Mouse (Mus musculus): ENCODE measurements around the gene Dscam. TPM values are rescaled to one million over a fixed set of nuclear protein-coding genes. Genes with fewer than 3 reads are reported as not detected.

The Dscam gene
- polyA plus RNA-seq, 3 experiments from 2014 or later = 0.79 to 2.3 (median 1.0) TPM

DNA sequence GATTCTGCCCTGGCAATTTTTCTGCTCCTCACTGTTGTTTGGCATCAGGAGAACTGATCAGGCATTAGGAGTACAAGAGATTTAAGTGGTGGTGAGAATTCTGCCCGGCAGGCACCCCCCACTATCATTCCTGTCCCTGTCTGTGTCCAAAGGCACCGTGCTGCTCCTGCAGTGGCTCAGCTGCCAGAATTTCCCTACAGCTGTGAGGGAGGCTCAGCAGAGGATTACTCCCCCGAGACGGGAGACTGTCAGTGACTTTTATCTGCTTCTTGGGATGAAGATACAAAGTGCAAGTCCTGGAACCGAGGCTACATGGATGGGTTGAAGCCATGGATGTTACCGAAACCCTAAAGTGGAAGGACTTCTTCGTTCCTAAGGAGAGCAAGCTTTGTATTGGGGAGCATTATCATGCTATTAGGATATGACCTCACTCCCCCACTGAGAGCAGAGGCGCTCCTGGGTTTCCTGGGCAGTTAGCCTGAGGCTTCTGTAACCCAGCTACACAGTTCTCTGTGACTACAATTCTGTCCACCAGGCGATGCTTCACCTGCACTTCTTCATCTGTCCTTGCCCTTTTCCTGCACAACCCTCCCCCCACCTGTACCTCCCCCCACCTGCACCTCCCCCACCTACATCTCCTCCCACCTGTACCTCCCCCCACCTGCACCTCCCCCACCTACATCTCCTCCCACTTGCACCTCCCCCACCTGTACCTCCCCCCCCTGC, 412.8 kb downstream of the Dscam start:
- ATAC-seq = no peak

DNA sequence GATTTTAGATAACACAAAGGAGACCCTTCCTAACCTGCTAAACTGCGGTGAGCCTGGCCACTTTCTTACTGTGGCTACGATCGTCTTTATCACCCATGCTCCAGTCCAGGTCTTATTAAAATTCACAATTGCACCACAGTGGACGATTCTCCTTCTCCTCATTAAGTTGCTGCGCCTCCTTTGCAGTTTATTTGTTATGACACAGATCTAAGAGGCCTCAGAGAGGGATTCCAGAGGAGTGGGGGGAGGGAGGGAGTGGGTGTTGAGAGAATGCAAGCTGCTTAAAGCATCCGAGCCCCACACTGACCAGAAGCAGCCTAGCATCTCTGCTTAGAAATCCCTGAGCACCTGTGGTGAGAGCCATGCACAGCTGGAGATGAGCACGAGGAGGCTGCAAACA, 413.6 kb downstream of the Dscam start:
- no peak for ATAC-seq

GRCm38 (mm10) chr16:96754971-96755504, 415.5 kb downstream of the Dscam start:
- ATAC-seq = no peak

GRCm38 (mm10) chr16:96754381-96754780, 416.2 kb downstream of the Dscam start:
- no peak for ATAC-seq

- ATAC-seq = no peak
Observed at GRCm38 (mm10) chr16:96753781-96754173, 416.8 kb downstream of the Dscam start.

DNA sequence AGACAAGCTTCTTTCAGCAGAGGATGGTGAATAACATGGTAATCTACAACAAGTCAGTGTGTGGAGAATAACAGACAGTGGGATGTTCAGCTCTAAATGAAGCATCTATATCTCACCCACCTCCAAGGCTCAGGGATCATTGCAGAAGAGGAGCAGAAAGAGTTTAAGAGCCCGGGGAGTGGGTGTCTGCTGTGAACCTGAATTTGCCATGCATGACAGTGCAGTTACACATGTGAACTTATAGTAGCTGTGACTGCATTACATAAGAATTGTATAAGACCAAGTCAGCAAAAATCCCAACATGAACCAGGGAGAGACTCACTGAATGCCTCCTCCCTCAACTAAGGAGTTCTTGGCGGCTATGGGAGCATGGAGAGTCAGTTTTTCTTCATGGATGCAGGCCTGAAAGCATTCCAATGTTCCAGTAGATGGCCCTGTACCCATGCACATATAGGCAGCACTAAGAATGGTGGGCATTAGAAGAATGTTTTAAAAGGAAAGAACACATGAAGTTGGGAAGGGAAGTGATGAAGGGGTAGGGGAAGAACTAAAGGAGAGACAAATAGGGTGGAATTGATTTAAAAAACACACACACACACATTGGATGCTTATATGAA, 417.3 kb downstream of the Dscam start:
- no peak for ATAC-seq

DNA sequence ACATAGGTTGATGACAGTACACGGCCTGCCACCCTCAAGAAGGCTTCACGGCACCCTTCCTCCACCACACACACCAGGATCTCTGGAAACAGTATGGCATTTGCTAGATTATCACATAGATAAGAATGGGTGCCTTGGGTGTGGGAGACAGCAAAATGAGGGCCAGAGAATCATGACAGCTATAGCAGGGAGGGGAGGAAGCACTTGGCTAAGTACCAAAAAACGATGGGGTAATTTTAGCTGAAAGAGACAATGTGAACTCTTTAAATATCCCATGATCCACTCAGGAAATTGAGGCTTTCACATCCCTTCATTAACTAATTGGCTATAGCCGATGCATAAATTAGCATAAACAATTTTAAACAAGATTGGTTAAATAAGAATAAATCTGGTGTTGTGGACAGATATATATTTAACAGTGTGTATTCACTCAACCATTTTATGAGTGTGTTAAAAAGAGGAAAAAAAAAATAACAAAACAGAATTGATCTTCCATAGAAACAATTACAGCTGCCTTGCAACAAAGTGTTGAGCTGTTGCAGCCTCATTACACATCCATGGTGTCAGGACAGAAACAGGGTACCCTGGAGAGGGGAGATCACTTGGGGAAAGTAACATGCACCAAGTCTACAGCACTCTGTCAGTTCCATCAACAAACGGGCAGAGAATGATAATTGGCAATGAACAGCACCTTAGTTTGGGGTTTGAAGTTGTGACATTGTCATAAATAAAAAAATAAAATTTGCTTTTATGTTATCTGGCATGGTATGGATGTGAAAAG, 427.9 kb downstream of the Dscam start:
- ATAC-seq = no peak

DNA sequence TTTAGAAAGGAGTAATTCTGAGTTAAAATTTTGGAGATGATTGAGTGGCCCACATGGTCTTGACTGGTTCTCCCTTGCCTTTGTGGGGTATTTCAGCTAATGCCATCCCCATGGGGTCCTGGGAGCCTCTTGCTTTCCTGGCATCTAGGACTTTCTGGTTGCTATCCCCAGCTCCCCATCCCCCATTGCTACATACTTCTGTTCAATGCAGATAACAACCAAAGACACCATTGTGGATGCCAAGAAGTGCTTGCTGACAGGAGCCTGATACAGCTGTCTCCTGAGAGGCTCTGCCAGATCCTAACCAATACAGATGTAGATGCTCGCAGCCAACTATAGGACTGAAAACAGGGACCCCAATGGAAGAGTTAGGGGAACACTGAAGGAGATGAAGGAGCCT, 429.2 kb downstream of the Dscam start:
- ATAC-seq = no peak

GRCm38 (mm10) chr16:96740073-96741055, 430.2 kb downstream of the Dscam start:
- no peak for ATAC-seq

GRCm38 (mm10) chr16:96736501-96736900, 434.1 kb downstream of the Dscam start:
- ATAC-seq = no peak

DNA sequence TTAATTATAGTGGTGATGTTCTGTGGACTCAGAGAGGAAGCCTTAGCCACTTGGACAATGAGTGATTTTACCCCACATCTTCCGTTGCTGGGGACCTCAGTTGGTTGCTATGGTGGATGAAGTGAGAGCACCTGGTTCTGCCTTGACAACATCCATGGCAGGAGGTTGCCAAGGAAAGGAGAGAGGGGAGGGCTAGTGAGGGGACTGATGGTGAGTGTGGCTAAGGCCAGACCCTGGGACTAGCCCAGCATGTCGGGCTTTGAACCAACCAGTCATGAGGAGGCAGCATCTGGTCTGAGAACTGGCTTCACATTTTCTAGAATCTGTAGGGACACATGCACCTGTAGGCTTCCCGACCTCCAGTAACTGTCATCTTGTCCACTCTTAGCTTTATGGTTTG, 439.7 kb downstream of the Dscam start:
- no peak for ATAC-seq

DNA sequence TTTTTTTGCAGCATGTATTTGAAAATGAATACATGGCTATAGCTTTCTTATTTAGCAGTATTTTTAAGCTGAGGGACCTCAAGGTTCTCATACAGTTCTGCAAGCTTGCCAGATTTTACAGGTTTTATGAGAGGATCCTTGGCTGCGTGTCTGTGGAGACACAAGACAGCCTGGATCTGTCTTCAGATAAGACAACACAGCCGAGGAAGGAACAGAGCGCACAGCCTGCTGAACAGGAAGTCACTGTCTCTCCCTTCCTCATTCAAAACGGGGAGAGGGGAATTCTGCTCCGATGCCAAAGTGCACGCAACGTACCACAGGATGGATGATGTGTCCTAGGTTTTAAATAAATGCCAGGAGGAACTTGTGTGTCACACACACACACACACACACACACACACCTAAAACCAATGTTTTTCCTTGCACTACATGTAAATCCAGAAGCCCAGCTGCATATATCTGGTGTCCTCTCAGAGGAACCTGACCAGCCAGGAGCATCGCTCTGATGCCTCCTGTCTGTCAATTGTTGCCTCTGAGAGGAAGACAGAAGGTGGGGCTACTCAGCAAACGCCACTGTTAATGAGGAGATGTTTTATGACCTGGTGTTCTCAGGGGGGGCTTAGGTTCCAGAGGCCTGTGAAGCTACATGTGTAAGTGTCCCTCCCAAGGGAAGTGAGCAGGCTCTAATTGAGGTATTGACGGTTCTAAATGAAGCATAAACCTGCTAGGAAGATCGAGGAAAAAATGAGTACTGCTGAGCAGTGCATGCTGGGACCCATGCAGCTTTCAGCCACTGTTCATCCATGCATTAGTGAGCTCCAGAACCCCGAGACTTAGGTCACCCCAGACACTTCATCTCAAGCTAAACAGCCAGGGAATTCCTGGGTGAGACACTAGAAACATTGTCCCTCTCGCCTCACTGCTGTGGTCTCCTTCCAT, 442.4 kb downstream of the Dscam start:
- ATAC-seq = no peak

GRCm38 (mm10) chr16:96725071-96725724, 445.4 kb downstream of the Dscam start:
- no peak for ATAC-seq

- no peak for ATAC-seq
Observed at GRCm38 (mm10) chr16:96724591-96724990, 446.0 kb downstream of the Dscam start.

DNA sequence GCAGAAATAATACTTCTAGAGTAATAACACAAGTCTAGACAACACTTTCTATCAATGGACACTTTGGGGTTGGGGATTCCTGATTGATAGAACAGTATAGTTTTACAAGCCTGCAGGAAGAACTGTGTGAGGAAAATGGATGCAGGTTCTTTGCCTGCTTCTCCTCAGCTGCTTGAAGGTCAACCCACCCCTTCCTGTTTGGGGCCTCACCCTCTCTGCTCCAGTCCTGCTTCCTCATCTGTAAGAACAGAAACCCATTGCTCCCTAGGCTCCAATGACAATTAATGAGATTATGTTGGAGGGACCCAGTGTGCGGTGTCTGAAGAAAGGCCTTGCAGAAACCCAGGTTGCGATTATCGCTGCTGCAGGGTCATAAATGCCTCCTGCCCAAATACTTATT, 446.4 kb downstream of the Dscam start:
- no peak for ATAC-seq

- ATAC-seq = no peak
Observed at GRCm38 (mm10) chr16:96723066-96723669, 447.4 kb downstream of the Dscam start.

DNA sequence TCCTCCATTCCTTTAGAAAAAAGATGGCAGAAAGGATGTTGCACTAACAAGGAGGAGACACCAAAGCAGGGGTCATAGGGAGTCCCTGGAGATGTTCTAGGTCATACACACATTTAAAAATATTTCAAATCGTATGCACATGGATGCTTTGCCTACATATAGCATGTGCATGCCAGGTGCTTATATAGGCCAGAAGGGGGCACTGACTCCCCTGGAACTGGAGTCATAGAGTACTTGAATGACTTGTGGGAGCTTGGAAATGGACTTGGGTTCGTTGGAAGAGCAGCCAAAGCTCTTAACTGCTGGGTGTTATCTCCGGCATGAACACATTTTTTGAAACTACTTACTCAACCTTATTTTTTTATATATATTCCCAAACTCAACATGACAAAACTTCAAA, 448.4 kb downstream of the Dscam start:
- ATAC-seq = no peak

DNA sequence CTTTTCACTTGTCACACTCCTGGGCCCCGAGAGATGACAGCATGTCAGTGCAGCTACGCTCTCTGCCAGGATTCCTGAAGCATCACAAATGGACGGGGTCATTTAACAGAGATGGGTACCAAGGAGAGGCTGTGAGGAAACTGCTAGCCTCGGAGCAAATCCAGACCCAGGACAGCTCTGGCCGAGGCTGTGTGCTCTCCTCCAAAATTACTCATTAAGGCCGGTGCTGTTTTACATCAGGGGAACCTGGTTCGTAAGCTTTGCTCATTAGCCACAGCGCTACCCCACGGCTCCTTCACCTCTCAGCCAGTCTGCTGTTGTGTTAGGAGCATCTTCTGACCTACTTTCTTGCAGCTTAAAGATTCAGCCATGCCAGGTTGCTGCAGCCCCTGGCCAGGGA, 449.3 kb downstream of the Dscam start:
- ATAC-seq = no peak

DNA sequence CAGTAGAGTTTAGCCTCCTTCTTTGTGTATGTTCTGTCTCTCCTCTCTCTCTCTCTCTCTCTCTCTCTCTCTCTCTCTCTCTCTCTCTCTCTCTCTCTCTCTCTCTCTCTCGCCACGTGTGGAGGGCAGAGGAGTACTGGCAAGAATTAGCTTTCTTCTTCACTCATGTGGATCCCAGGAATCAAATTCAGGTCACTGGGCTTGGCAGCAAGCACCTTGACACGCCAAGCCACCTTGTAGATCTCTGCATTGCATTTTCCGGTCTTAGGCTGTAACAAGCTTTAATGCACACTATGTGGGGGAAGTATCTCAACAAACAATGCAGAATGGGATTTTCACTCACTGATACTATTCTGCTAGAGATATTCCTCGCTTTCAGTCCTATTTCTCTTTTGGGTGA, 449.9 kb downstream of the Dscam start:
- ATAC-seq = no peak

- ATAC-seq = no peak
Observed at GRCm38 (mm10) chr16:96718221-96718620, 452.3 kb downstream of the Dscam start.

Measured in inflammation-experienced regulatory T-cells, adult 6 months (primary cell).